Mouse (Mus musculus): ENCODE measurements at regions not wholly inside any gene's neighbourhood (a gene's known extent, or its start where the extent isn't known, plus 50 kb on each side); places are given as distances from the start of the nearest gene placed in this dataset.

GRCm38 (mm10) chr15:62153222-62153621, 1230.4 kb upstream of the A1bg start:
- Histone ChIP-seq H3K4me1 (ENCODE audit: control insufficient read depth, insufficient read depth, low read length) (no peaks in the 10 kb centered on the region), H3K4me3 (ENCODE audit: control insufficient read depth, low read depth, low read length) (no peak overlapping the region), H3K36me3 (ENCODE audit: control insufficient read depth, insufficient read depth, low read length) (no peaks in the 10 kb centered on the region), H3K27ac (ENCODE audit: control insufficient read depth, insufficient read depth, low read depth, low read length) (no peak overlapping the region), H3K27me3 (ENCODE audit: control insufficient read depth, insufficient read depth, low read length) (no peaks in the 10 kb centered on the region)
- TF ChIP-seq POLR2A (IDR thresholded peaks at IDR 0.05; ENCODE audit: control insufficient read depth, low read depth, low read length) (no peak), CTCF (IDR thresholded peaks at IDR 0.05; ENCODE audit: control insufficient read depth, insufficient read depth, insufficient replicate concordance, low read depth, low read length) (no peak)

GRCm38 (mm10) chr15:62152133-62152532, 1229.3 kb upstream of the A1bg start:
- no peaks in the 10 kb centered on the region for H3K4me1 ChIP-seq (ENCODE audit: control insufficient read depth, insufficient read depth, low read length)
- no peaks in the 10 kb centered on the region for H3K36me3 ChIP-seq (ENCODE audit: control insufficient read depth, insufficient read depth, low read length)
- no peak overlapping the region for H3K4me3 ChIP-seq (ENCODE audit: control insufficient read depth, low read depth, low read length)
- TF ChIP-seq CTCF (IDR thresholded peaks at IDR 0.05; ENCODE audit: control insufficient read depth, insufficient read depth, insufficient replicate concordance, low read depth, low read length) (no peak), POLR2A (IDR thresholded peaks at IDR 0.05; ENCODE audit: control insufficient read depth, low read depth, low read length) (no peak)
- H3K27ac ChIP-seq (ENCODE audit: control insufficient read depth, insufficient read depth, low read depth, low read length), result no peak overlapping the region
- H3K27me3 ChIP-seq (ENCODE audit: control insufficient read depth, insufficient read depth, low read length), result no peaks in the 10 kb centered on the region

- Histone ChIP-seq H3K27ac (ENCODE audit: control insufficient read depth, insufficient read depth, low read depth, low read length) (no peak overlapping the region), H3K4me3 (ENCODE audit: control insufficient read depth, low read depth, low read length) (no peak overlapping the region), H3K36me3 (ENCODE audit: control insufficient read depth, insufficient read depth, low read length) (no peaks in the 10 kb centered on the region), H3K27me3 (ENCODE audit: control insufficient read depth, insufficient read depth, low read length) (no peaks in the 10 kb centered on the region), H3K4me1 (ENCODE audit: control insufficient read depth, insufficient read depth, low read length) (no peaks in the 10 kb centered on the region)
- TF ChIP-seq CTCF (IDR thresholded peaks at IDR 0.05; ENCODE audit: control insufficient read depth, insufficient read depth, insufficient replicate concordance, low read depth, low read length) (no peak), POLR2A (IDR thresholded peaks at IDR 0.05; ENCODE audit: control insufficient read depth, low read depth, low read length) (no peak)
These were observed 1228.9 kb upstream of the A1bg start for GRCm38 (mm10) chr15:62151690-62152089.

- no peak for TF ChIP-seq POLR2A (IDR thresholded peaks at IDR 0.05; ENCODE audit: control insufficient read depth, low read depth, low read length)
- no peak for TF ChIP-seq CTCF (IDR thresholded peaks at IDR 0.05; ENCODE audit: control insufficient read depth, insufficient read depth, insufficient replicate concordance, low read depth, low read length)
- no peaks in the 10 kb centered on the region for H3K36me3 ChIP-seq (ENCODE audit: control insufficient read depth, insufficient read depth, low read length)
- no peak overlapping the region for H3K4me3 ChIP-seq (ENCODE audit: control insufficient read depth, low read depth, low read length)
- no peaks in the 10 kb centered on the region for H3K4me1 ChIP-seq (ENCODE audit: control insufficient read depth, insufficient read depth, low read length)
- no peak overlapping the region for H3K27ac ChIP-seq (ENCODE audit: control insufficient read depth, insufficient read depth, low read depth, low read length)
- H3K27me3 ChIP-seq (ENCODE audit: control insufficient read depth, insufficient read depth, low read length), result no peaks in the 10 kb centered on the region
These were observed 1227.5 kb upstream of the A1bg start for GRCm38 (mm10) chr15:62150296-62150695.

GRCm38 (mm10) chr15:62148680-62149237, 1225.9 kb upstream of the A1bg start:
- Histone ChIP-seq H3K4me3 (ENCODE audit: control insufficient read depth, low read depth, low read length) (no peak overlapping the region), H3K27ac (ENCODE audit: control insufficient read depth, insufficient read depth, low read depth, low read length) (no peak overlapping the region), H3K36me3 (ENCODE audit: control insufficient read depth, insufficient read depth, low read length) (no peaks in the 10 kb centered on the region), H3K27me3 (ENCODE audit: control insufficient read depth, insufficient read depth, low read length) (no peaks in the 10 kb centered on the region), H3K4me1 (ENCODE audit: control insufficient read depth, insufficient read depth, low read length) (no peaks in the 10 kb centered on the region)
- TF ChIP-seq POLR2A (IDR thresholded peaks at IDR 0.05; ENCODE audit: control insufficient read depth, low read depth, low read length) (no peak), CTCF (IDR thresholded peaks at IDR 0.05; ENCODE audit: control insufficient read depth, insufficient read depth, insufficient replicate concordance, low read depth, low read length) (no peak)

GRCm38 (mm10) chr15:62147343-62147953, 1224.6 kb upstream of the A1bg start:
- Histone ChIP-seq H3K4me1 (ENCODE audit: control insufficient read depth, insufficient read depth, low read length) (no peaks in the 10 kb centered on the region), H3K36me3 (ENCODE audit: control insufficient read depth, insufficient read depth, low read length) (no peaks in the 10 kb centered on the region), H3K27ac (ENCODE audit: control insufficient read depth, insufficient read depth, low read depth, low read length) (no peak overlapping the region), H3K4me3 (ENCODE audit: control insufficient read depth, low read depth, low read length) (no peak overlapping the region), H3K27me3 (ENCODE audit: control insufficient read depth, insufficient read depth, low read length) (no peaks in the 10 kb centered on the region)
- TF ChIP-seq CTCF (IDR thresholded peaks at IDR 0.05; ENCODE audit: control insufficient read depth, insufficient read depth, insufficient replicate concordance, low read depth, low read length) (no peak), POLR2A (IDR thresholded peaks at IDR 0.05; ENCODE audit: control insufficient read depth, low read depth, low read length) (no peak)

- H3K27me3 ChIP-seq (ENCODE audit: control insufficient read depth, insufficient read depth, low read length), result no peaks in the 10 kb centered on the region
- H3K27ac ChIP-seq (ENCODE audit: control insufficient read depth, insufficient read depth, low read depth, low read length), result no peak overlapping the region
- H3K36me3 ChIP-seq (ENCODE audit: control insufficient read depth, insufficient read depth, low read length), result no peaks in the 10 kb centered on the region
- no peak overlapping the region for H3K4me3 ChIP-seq (ENCODE audit: control insufficient read depth, low read depth, low read length)
- TF ChIP-seq POLR2A (IDR thresholded peaks at IDR 0.05; ENCODE audit: control insufficient read depth, low read depth, low read length) (no peak), CTCF (IDR thresholded peaks at IDR 0.05; ENCODE audit: control insufficient read depth, insufficient read depth, insufficient replicate concordance, low read depth, low read length) (no peak)
- no peaks in the 10 kb centered on the region for H3K4me1 ChIP-seq (ENCODE audit: control insufficient read depth, insufficient read depth, low read length)
These were observed 1223.0 kb upstream of the A1bg start for GRCm38 (mm10) chr15:62145643-62146285.

Measured in testis, adult 2 months (tissue).